In the genomic region with DNA sequence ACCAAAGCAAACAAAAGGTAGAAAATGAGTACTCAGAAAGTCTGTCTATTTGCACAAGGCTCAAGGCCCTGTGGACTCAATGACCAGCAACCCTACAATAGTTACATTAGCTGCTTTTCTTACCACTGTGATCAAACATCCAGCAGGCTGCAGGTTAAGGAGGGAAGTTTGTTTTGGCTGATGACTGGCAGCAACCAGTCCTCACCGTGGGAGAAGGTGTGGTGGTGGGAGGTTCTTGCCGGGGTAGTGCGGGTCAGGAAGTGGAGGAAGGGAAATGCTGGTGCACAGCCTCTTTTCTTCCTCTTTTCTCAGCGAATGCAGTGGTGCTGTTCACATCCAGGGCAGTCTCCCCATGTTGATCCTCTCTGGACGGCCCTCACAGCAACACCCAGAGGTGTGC, we compare ENCODE assay signal across 18 mouse cellular contexts. TPM values are rescaled to one million over a fixed set of nuclear protein-coding genes. Genes with fewer than 3 reads are reported as not detected.
A peak's percentile ranks its signal among the peaks of the same experiment; 100 is the strongest.
DNase-seq lines count a peak whose midpoint lies in the region; ATAC-seq and TF ChIP-seq lines count a peak whose summit lies in the region.
"Had no signal": no experiment of that assay in that cellular context is flagged by ENCODE, and none has a peak within 500 bp of the region (broad histone marks: within the 10 kb centered on the region; RNA-seq: fewer than 3 reads in every experiment).

No protein-coding gene starts in this region.

- H3K4me3 ChIP-seq in heart, embryonic 13.5 days = no peak overlapping the region
- no peak overlapping the region for H3K4me3 ChIP-seq in MEL (ENCODE audit: control insufficient read depth in 1 of 2, insufficient read depth in 1 of 2, low read depth in 2 of 2, low read length in 2 of 2)
- H3K4me3 ChIP-seq in liver, embryonic 16.5 days (ENCODE audit: low read depth, low read length) = no peak overlapping the region
- no peak overlapping the region for H3K4me3 ChIP-seq in limb, embryonic 10.5 days
- H3K4me3 ChIP-seq: hindbrain, embryonic 12.5 days had no signal

- no peak overlapping the region for H3K9ac ChIP-seq in heart, embryonic 13.5 days
- H3K9ac ChIP-seq in MEL (ENCODE audit: control insufficient read depth, low read depth, low read length, poor library complexity, severe bottlenecking) = no peak overlapping the region
- H3K9ac ChIP-seq in liver, embryonic 16.5 days (ENCODE audit: low read depth, low read length) = no peak overlapping the region
- H3K9ac ChIP-seq: hindbrain, embryonic 12.5 days had no signal

- TF ChIP-seq EP300 in MEL (IDR thresholded peaks at IDR 0.05; ENCODE audit: low read depth in 1 of 2, low read length in 2 of 2) = no peak

- no peak for DNase-seq in heart, postnatal 14 days
- peak; percentile 63 for DNase-seq in MEL (ENCODE audit: low read depth, low spot score)
- DNase-seq in limb, embryonic 10.5 days (ENCODE audit: low spot score) = no peak
- no peak for DNase-seq in ovary, postnatal 10 days (ENCODE audit: low spot score)
- no peak for DNase-seq in spleen, postnatal 14 days (ENCODE audit: low spot score in 2 of 2)
- DNase-seq: cerebellum, postnatal 25 days; kidney, postnatal 14 days; right cerebral cortex, postnatal 25 days; thymus, adult 2 months had no signal

- no peaks in the 10 kb centered on the region for H3K9me3 ChIP-seq in heart, embryonic 13.5 days
- no peaks in the 10 kb centered on the region for H3K9me3 ChIP-seq in MEL (replicated peaks; ENCODE audit: insufficient read depth, low read length)
- no peaks in the 10 kb centered on the region for H3K9me3 ChIP-seq in liver, embryonic 16.5 days (replicated peaks; ENCODE audit: control insufficient read depth, low read length)
- H3K9me3 ChIP-seq in limb, embryonic 10.5 days (replicated peaks) = no peaks in the 10 kb centered on the region
- H3K9me3 ChIP-seq: hindbrain, embryonic 12.5 days had no signal

- no peak for TF ChIP-seq POLR2A in MEL (IDR thresholded peaks at IDR 0.05; ENCODE audit: control insufficient read depth in 1 of 2, insufficient read depth in 1 of 2, low read depth in 1 of 2, low read length in 2 of 2, poor library complexity in 1 of 2)

- H3K27me3 ChIP-seq in heart, embryonic 13.5 days (replicated peaks) = no peaks in the 10 kb centered on the region
- H3K27me3 ChIP-seq in MEL (ENCODE audit: control insufficient read depth in 1 of 2, insufficient read depth in 2 of 2, low read length in 2 of 2) = no peaks in the 10 kb centered on the region
- H3K27me3 ChIP-seq in liver, embryonic 16.5 days (ENCODE audit: control insufficient read depth, insufficient read depth, low read depth, low read length) = no peaks in the 10 kb centered on the region
- no peaks in the 10 kb centered on the region for H3K27me3 ChIP-seq in limb, embryonic 10.5 days (ENCODE audit: low read depth, poor library complexity, severe bottlenecking)
- H3K27me3 ChIP-seq: hindbrain, embryonic 12.5 days had no signal

- H3K79me2 ChIP-seq in MEL (ENCODE audit: control insufficient read depth, insufficient read depth, low read length, poor library complexity) = no peaks in the 10 kb centered on the region

- 45% methylated on average over 5 of the region's 5 CpGs for whole genome bisulfite sequencing in heart, embryonic 13.5 days
- WGBS in liver, embryonic 16.5 days (ENCODE audit: insufficient replicate concordance) = 8% methylated on average over 5 of the region's 5 CpGs
- 74% methylated on average over 5 of the region's 5 CpGs for WGBS in limb, embryonic 10.5 days

- H3K4me1 ChIP-seq in heart, embryonic 13.5 days = peaks cover 37% of the 10 kb centered on the region
- H3K4me1 ChIP-seq in MEL (ENCODE audit: control insufficient read depth in 1 of 2, insufficient read depth in 2 of 2, low read length in 2 of 2) = peaks cover 0 to 3% of the 10 kb centered on the region in 2 experiments; a peak in 2 of 4 replicates
- H3K4me1 ChIP-seq in liver, embryonic 16.5 days (ENCODE audit: control insufficient read depth, low read depth, low read length) = no peaks in the 10 kb centered on the region; the same call in 1 of the 2 replicates
- 0 out of 2 replicates have a peak, but pooled peaks cover 4% of the 10 kb centered on the region for H3K4me1 ChIP-seq in limb, embryonic 10.5 days
- H3K4me1 ChIP-seq: hindbrain, embryonic 12.5 days had no signal

- 0 out of 2 replicates have a peak overlapping the region, but pooled peaks have one; percentile 6 for H3K27ac ChIP-seq in heart, embryonic 13.5 days (replicated peaks)
- H3K27ac ChIP-seq in MEL (ENCODE audit: control insufficient read depth, low read depth, low read length) = no peak overlapping the region
- H3K27ac ChIP-seq in liver, embryonic 16.5 days (ENCODE audit: low read length) = no peak overlapping the region
- H3K27ac ChIP-seq in limb, embryonic 10.5 days = no peak overlapping the region
- H3K27ac ChIP-seq: hindbrain, embryonic 12.5 days had no signal

- TF ChIP-seq RAD21 in MEL (IDR thresholded peaks at IDR 0.05; ENCODE audit: low read depth, low read length) = no peak

- H3K36me3 ChIP-seq in heart, embryonic 13.5 days = peaks cover 27% of the 10 kb centered on the region
- H3K36me3 ChIP-seq in MEL (ENCODE audit: control insufficient read depth in 1 of 2, insufficient read depth in 2 of 2, low read length in 2 of 2) = no peaks in the 10 kb centered on the region; a peak in 2 of 4 replicates
- no peaks in the 10 kb centered on the region; the same call in none of the 2 replicates for H3K36me3 ChIP-seq in liver, embryonic 16.5 days (ENCODE audit: control insufficient read depth, insufficient read depth)
- no peaks in the 10 kb centered on the region for H3K36me3 ChIP-seq in limb, embryonic 10.5 days
- H3K36me3 ChIP-seq: hindbrain, embryonic 12.5 days had no signal

- TF ChIP-seq CTCF in MEL (IDR thresholded peaks at IDR 0.05 in 2 of 3, conservative IDR thresholded peaks at IDR 0.05 in 1 of 3; ENCODE audit: control insufficient read depth in 1 of 3, insufficient read depth in 1 of 3, low read depth in 2 of 3, low read length in 3 of 3, poor library complexity in 1 of 3, severe bottlenecking in 1 of 3) = no peak

- intact Hi-C loops in heart, postnatal 14 days (cut with DNase I) = no loop called here

- H3K4me2 ChIP-seq in heart, embryonic 13.5 days = no peak overlapping the region
- H3K4me2 ChIP-seq in liver, embryonic 16.5 days (ENCODE audit: low read depth, low read length) = 0 out of 2 replicates have a peak overlapping the region, but pooled peaks have one; percentile 11
- H3K4me2 ChIP-seq: hindbrain, embryonic 12.5 days; midbrain, embryonic 11.5 days had no signal

- ATAC-seq in heart, embryonic 13.5 days (ENCODE audit: extremely low read depth, insufficient number of reproducible peaks, low FRiP score, low TSS enrichment) = no peak
- ATAC-seq in liver, embryonic 16.5 days (ENCODE audit: low read depth) = peak; percentile 66
- ATAC-seq in monocyte, adult 5-6 weeks (replicated peaks; ENCODE audit: insufficient number of reproducible peaks, low FRiP score, low TSS enrichment, poor library complexity, severe bottlenecking) = 0 out of 2 replicates have a peak, but pooled peaks have one; percentile 24

TF ChIP-seq in MEL, 35 proteins besides CTCF, POLR2A, EP300 and RAD21:
- no peak for TF ChIP-seq NRF1 (IDR thresholded peaks at IDR 0.05; ENCODE audit: insufficient read depth, low read depth, low read length, poor library complexity, severe bottlenecking)
TF ChIP-seq in MEL: peak in this region for 0.

RNA-seq across cellular contexts. Expression of a gene that starts 23.8 kb away (rescaled TPM):
- 60.1 and 65.2 TPM in 2 replicates for polyA plus RNA-seq in heart, embryonic 13.5 days (2015; fragmentation: Nextera tagmentation; extraction: Ambion mirVana)
- total RNA-seq in heart, postnatal 14 days (2021) = 10 to 100 TPM; 77.3 to 83.3 TPM
- total RNA-seq in MEL (2012; rRNA removed) = 16.3 and 19.0 TPM in 2 replicates
- polyA plus RNA-seq in MEL (2012; ENCODE audit: insufficient read depth in 1 of 2, insufficient read length in 2 of 2, low read depth in 1 of 2, low replicate concordance in 2 of 2, missing spikeins in 1 of 2) = 10 to 100 TPM in 1 of 2 experiments, not detected in 1; 24.7 TPM
- polyA plus RNA-seq in liver, embryonic 16.5 days (2015; fragmentation: Nextera tagmentation; extraction: Ambion mirVana) = 18.8 and 23.0 TPM in 2 replicates
- 42.1 to 80.1 TPM (median 51.4 TPM) in 3 replicates for total RNA-seq in monocyte, adult 5-6 weeks (2017)
- polyA plus RNA-seq in limb, embryonic 10.5 days (2016; fragmentation: Nextera tagmentation; extraction: Ambion mirVana) = 3.2 and 3.6 TPM in 2 replicates

RNA-seq across cellular contexts. Expression of a gene that starts 26.0 kb away (rescaled TPM):
- polyA plus RNA-seq in heart, embryonic 13.5 days (2015; fragmentation: Nextera tagmentation; extraction: Ambion mirVana) = 0.25 and 0.27 TPM in 2 replicates
- 1 to 10 TPM in 1 of 2 experiments, under 1 TPM in 1; 0.44 to 1.6 TPM for total RNA-seq in heart, postnatal 14 days (2021)
- not detected in 2 replicates for total RNA-seq in MEL (2012; rRNA removed)
- polyA plus RNA-seq in MEL (2012; ENCODE audit: insufficient read depth in 1 of 2, insufficient read length in 2 of 2, low read depth in 1 of 2, low replicate concordance in 2 of 2, missing spikeins in 1 of 2) = not detected
- polyA plus RNA-seq in liver, embryonic 16.5 days (2015; fragmentation: Nextera tagmentation; extraction: Ambion mirVana) = 0.05 TPM in 1 of 2 replicates, not detected in the other
- not detected in 3 replicates for total RNA-seq in monocyte, adult 5-6 weeks (2017)
- polyA plus RNA-seq in limb, embryonic 10.5 days (2016; fragmentation: Nextera tagmentation; extraction: Ambion mirVana) = 0.21 and 0.84 TPM in 2 replicates
- polyA plus RNA-seq: midbrain, embryonic 11.5 days had no signal

RNA-seq across cellular contexts. Expression of a gene that starts 31.3 kb away (rescaled TPM):
- polyA plus RNA-seq in heart, embryonic 13.5 days (2015; fragmentation: Nextera tagmentation; extraction: Ambion mirVana) = not detected in 2 replicates
- total RNA-seq in heart, postnatal 14 days (2021) = not detected
- not detected in 2 replicates for total RNA-seq in MEL (2012; rRNA removed)
- polyA plus RNA-seq in MEL (2012; ENCODE audit: insufficient read depth in 1 of 2, insufficient read length in 2 of 2, low read depth in 1 of 2, low replicate concordance in 2 of 2, missing spikeins in 1 of 2) = not detected
- not detected in 2 replicates for polyA plus RNA-seq in liver, embryonic 16.5 days (2015; fragmentation: Nextera tagmentation; extraction: Ambion mirVana)
- total RNA-seq in monocyte, adult 5-6 weeks (2017) = 0.96 to 1.3 TPM in 2 of 3 replicates, not detected in the other
- polyA plus RNA-seq in limb, embryonic 10.5 days (2016; fragmentation: Nextera tagmentation; extraction: Ambion mirVana) = not detected in 2 replicates
- total RNA-seq: heart, adult 18-20 months; left cerebral cortex, postnatal 36 days had no signal
- polyA plus RNA-seq: brain, embryonic 14.5 days; hindbrain, embryonic 12.5 days; midbrain, embryonic 11.5 days; neural tube, embryonic 14.5 days had no signal
